ENCODE assay signal across 10 mouse cellular contexts in the genomic region with DNA sequence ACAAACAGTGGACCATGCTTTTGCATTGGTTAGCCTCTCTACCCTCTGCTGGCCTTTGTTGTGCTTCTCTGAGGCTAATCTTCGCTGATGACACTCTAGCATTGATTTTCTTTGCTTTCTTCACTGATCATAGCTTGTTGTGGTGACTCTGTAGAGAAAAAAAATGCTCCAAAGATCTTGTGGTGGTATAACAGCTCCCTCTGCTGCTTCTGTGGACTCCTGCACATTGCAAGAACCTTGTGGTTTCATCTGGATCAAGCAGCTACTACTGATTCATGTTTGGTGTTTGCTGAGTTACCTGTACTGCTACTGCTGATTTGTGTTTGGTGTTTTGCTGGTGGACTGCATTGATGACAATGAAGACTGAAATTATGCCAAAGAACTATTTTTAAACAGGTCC.
DNase-seq lines count a peak whose midpoint lies in the region; ATAC-seq and TF ChIP-seq lines count a peak whose summit lies in the region.
"Had no signal": no experiment of that assay in that cellular context is flagged by ENCODE, and none has a peak within 500 bp of the region (broad histone marks: within the 10 kb centered on the region; RNA-seq: fewer than 3 reads in every experiment).

No protein-coding gene starts in this region.

- H3K36me3 ChIP-seq in intestine, postnatal 0 days (ENCODE audit: control insufficient read depth, insufficient read depth): no peaks in the 10 kb centered on the region
- H3K36me3 ChIP-seq in intestine, embryonic 16.5 days (ENCODE audit: control insufficient read depth, insufficient read depth, low read length): no peaks in the 10 kb centered on the region
- H3K36me3 ChIP-seq in thymus, adult 2 months (ENCODE audit: control insufficient read depth, insufficient read depth, low read length): no peaks in the 10 kb centered on the region

- no peak overlapping the region for H3K4me2 ChIP-seq in intestine, postnatal 0 days (replicated peaks; ENCODE audit: low read depth)
- no peak overlapping the region for H3K4me2 ChIP-seq in intestine, embryonic 16.5 days (ENCODE audit: low read depth, low read length)

- H3K4me1 ChIP-seq in intestine, postnatal 0 days (replicated peaks; ENCODE audit: control insufficient read depth, insufficient read depth, low read length): no peaks in the 10 kb centered on the region
- H3K4me1 ChIP-seq in intestine, embryonic 16.5 days (ENCODE audit: control insufficient read depth, insufficient read depth, low read length): no peaks in the 10 kb centered on the region
- H3K4me1 ChIP-seq in thymus, adult 2 months (replicated peaks; ENCODE audit: control insufficient read depth, insufficient read depth, low read length): no peaks in the 10 kb centered on the region

- 44% methylated on average over 1 of the region's 1 CpGs for WGBS in intestine, postnatal 0 days
- 50% methylated on average over 1 of the region's 1 CpGs for WGBS in intestine, embryonic 16.5 days
- WGBS in thymus, adult 2 months: 51% methylated on average over 1 of the region's 1 CpGs

- no peaks in the 10 kb centered on the region for H3K27me3 ChIP-seq in intestine, postnatal 0 days (replicated peaks; ENCODE audit: control insufficient read depth, insufficient read depth, low read length)
- no peaks in the 10 kb centered on the region for H3K27me3 ChIP-seq in intestine, embryonic 16.5 days (replicated peaks; ENCODE audit: control insufficient read depth, insufficient read depth, low read length)
- no peaks in the 10 kb centered on the region for H3K27me3 ChIP-seq in thymus, adult 2 months (ENCODE audit: control insufficient read depth, insufficient read depth, low read length)

- H3K9me3 ChIP-seq in intestine, postnatal 0 days (ENCODE audit: control insufficient read depth): no peaks in the 10 kb centered on the region
- no peaks in the 10 kb centered on the region for H3K9me3 ChIP-seq in intestine, embryonic 16.5 days (ENCODE audit: control insufficient read depth, low read length)

- no peak overlapping the region for H3K9ac ChIP-seq in intestine, postnatal 0 days (ENCODE audit: low read depth, low read length)
- no peak overlapping the region for H3K9ac ChIP-seq in intestine, embryonic 16.5 days (ENCODE audit: low read depth, low read length)

- no peak overlapping the region for H3K27ac ChIP-seq in intestine, postnatal 0 days (ENCODE audit: low read depth, low read length)
- H3K27ac ChIP-seq in intestine, embryonic 16.5 days (ENCODE audit: low read length): no peak overlapping the region
- H3K27ac ChIP-seq in thymus, adult 2 months (ENCODE audit: control insufficient read depth, insufficient read depth, low read length): no peak overlapping the region

- no peak for ATAC-seq in intestine, postnatal 0 days
- no peak for ATAC-seq in intestine, embryonic 16.5 days
- peak; percentile 65 for ATAC-seq in common myeloid progenitor, adult 5-6 weeks (replicated peaks; ENCODE audit: low read depth, poor library complexity, severe bottlenecking)

- no peak for TF ChIP-seq POLR2A in thymus, adult 2 months (IDR thresholded peaks at IDR 0.05; ENCODE audit: control insufficient read depth, extremely low read depth, insufficient read depth, low read length, poor library complexity)

- no peak overlapping the region for H3K4me3 ChIP-seq in intestine, postnatal 0 days (ENCODE audit: low read depth, low read length)
- H3K4me3 ChIP-seq in intestine, embryonic 16.5 days (ENCODE audit: low read length): no peak overlapping the region
- H3K4me3 ChIP-seq in thymus, adult 2 months (ENCODE audit: control insufficient read depth, insufficient read depth, low read length): no peak overlapping the region

- DNase-seq in thymus, adult 2 months: peak; percentile 5
- no peak for DNase-seq in thymus, postnatal 10 days (ENCODE audit: low spot score in 2 of 2)
- peak; percentile 38 for DNase-seq in telencephalon, adult 2 months (ENCODE audit: low read depth, low spot score)
- no peak for DNase-seq in urinary bladder, postnatal 10 days (ENCODE audit: low spot score)
- DNase-seq in adrenal gland, adult 18-20 months (ENCODE audit: low spot score in 2 of 2): no peak
- DNase-seq: embryo, embryonic 11 days; heart, postnatal 36 days had no signal

- peak; percentile 62 for TF ChIP-seq CTCF in intestine, postnatal 0 days (IDR thresholded peaks at IDR 0.05; ENCODE audit: low read depth)
- no peak for TF ChIP-seq CTCF in thymus, adult 2 months (IDR thresholded peaks at IDR 0.05; ENCODE audit: borderline replicate concordance, control insufficient read depth, extremely low read depth, insufficient read depth, low read length, poor library complexity)

Comparison
In these comparisons a context has a peak if more than half of its experiments do, and no peak if none do; other contexts are left out.
1. DNase-seq: peak in thymus, adult 2 months (single experiment) and telencephalon, adult 2 months (single experiment); none in thymus, postnatal 10 days (0 of 2), urinary bladder, postnatal 10 days (single experiment) and adrenal gland, adult 18-20 months (0 of 2).